Mouse (Mus musculus) kidney, embryonic 15.5 days (tissue): ENCODE measurements at regions not wholly inside any gene's neighbourhood (a gene's known extent, or its start where the extent isn't known, plus 50 kb on each side); places are given as distances from the start of the nearest gene placed in this dataset.
A peak's percentile ranks its signal among the peaks of the same experiment; 100 is the strongest.

Source experiments
- ATAC-seq: fragments of 200-750 bp; cut with Nextera tagmentation; replicated peaks from 2 replicates; pipeline ENCODE4 v1.8.0; 2017; ENCODE audit warnings: moderate TSS enrichment; ENCODE audit not compliant: low FRiP score
- H3K27ac ChIP-seq: fragments of 300-500 bp; sonication (generic); 2 replicates; pipeline ENCODE4 v1.5.1; 2015; ENCODE audit warnings: mild to moderate bottlenecking, inconsistent platforms
- H3K27me3 ChIP-seq: fragments of 300-500 bp; sonication (generic); 2 replicates; pipeline ENCODE4 v1.6.1; 2015; ENCODE audit warnings: inconsistent platforms
- H3K36me3 ChIP-seq: fragments of 300-500 bp; sonication (generic); 2 replicates; pipeline ENCODE4 v1.6.1; 2015; ENCODE audit warnings: inconsistent platforms
- H3K4me1 ChIP-seq: fragments of 300-500 bp; sonication (generic); 2 replicates; pipeline ENCODE4 v1.6.1; 2015; ENCODE audit warnings: inconsistent platforms
- H3K4me2 ChIP-seq: fragments of 300-500 bp; sonication (generic); 2 replicates; pipeline ENCODE4 v1.6.1; 2015; ENCODE audit warnings: moderate library complexity, mild to moderate bottlenecking, inconsistent platforms
- H3K4me3 ChIP-seq: fragments of 300-500 bp; sonication (generic); replicated peaks from 2 replicates; pipeline ENCODE4 v1.5.1; 2015; ENCODE audit warnings: mild to moderate bottlenecking, inconsistent platforms
- H3K9ac ChIP-seq: fragments of 300-500 bp; sonication (generic); 2 replicates; pipeline ENCODE4 v1.6.1; 2015; ENCODE audit warnings: mild to moderate bottlenecking, inconsistent platforms
- H3K9me3 ChIP-seq: fragments of 300-500 bp; sonication (generic); replicated peaks from 2 replicates; pipeline ENCODE4 v1.6.1; 2016; ENCODE audit warnings: inconsistent platforms
- WGBS: fragments of 180-500 bp; shearing (Covaris S2); methylation state at CpG from one replicate; pipeline ENCODE4 v1.1.7; 2015; ENCODE audit warnings: mixed read lengths; 5-methylcytosine and 5-hydroxymethylcytosine counted together

DNA sequence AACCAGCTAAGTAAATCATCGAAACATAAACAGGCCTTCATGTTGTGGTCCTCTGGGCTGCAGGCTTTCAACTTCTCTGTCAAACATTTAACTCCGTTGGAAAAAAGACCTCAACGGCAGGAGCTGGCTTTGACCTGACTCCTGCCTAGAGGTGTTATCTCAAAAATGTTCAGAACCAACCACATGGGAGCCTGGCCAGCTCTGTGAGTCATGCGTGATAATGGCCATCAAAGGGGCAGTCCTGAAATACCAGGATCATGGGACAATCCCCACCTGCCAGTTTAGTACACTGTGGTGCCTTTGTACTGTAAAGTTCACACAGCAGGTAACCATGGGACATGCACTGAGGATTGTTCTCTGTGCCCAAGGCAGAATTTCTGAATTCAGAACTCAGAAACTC, 251.4 kb upstream of the Mon1b start:
- Histone ChIP-seq H3K27ac (peak overlapping the region; percentile 6; the same call in 1 of the 2 replicates), H3K9me3 (no peaks in the 10 kb centered on the region), H3K9ac (no peak overlapping the region), H3K27me3 (no peaks in the 10 kb centered on the region), H3K4me2 (no peak overlapping the region), H3K4me3 (no peak overlapping the region), H3K4me1 (0 out of 2 replicates have a peak, but pooled peaks cover 4% of the 10 kb centered on the region), H3K36me3 (no peaks in the 10 kb centered on the region)
- ATAC-seq, result 0 out of 2 replicates have a peak, but pooled peaks have one; percentile 49
- WGBS, result 35% methylated on average over 4 of the region's 4 CpGs

DNA sequence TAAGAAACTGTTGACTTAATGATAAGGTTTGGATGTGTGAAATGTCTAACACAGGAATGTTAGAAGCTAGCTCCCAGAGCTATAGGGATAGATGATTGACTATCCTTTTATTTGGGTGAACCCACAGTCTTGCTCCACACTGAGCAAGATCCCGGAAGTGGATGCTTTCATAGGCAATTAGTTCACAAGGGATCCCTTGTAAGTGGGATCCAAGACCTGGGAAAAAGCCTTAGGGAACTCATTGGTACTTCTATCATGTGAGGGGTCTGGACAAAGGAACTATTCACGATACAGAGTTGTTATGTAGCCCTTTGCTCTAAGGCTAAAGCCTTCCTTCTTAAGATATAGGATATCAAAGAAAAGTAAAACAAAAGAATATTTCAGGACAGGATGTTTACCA, 245.9 kb upstream of the Mon1b start:
- Histone ChIP-seq H3K27ac (no peak overlapping the region), H3K4me3 (no peak overlapping the region), H3K27me3 (no peaks in the 10 kb centered on the region), H3K4me1 (no peaks in the 10 kb centered on the region), H3K9ac (no peak overlapping the region), H3K9me3 (no peaks in the 10 kb centered on the region), H3K36me3 (no peaks in the 10 kb centered on the region), H3K4me2 (no peak overlapping the region)
- WGBS, result 67% methylated on average over 2 of the region's 2 CpGs
- ATAC-seq, result no peak

DNA sequence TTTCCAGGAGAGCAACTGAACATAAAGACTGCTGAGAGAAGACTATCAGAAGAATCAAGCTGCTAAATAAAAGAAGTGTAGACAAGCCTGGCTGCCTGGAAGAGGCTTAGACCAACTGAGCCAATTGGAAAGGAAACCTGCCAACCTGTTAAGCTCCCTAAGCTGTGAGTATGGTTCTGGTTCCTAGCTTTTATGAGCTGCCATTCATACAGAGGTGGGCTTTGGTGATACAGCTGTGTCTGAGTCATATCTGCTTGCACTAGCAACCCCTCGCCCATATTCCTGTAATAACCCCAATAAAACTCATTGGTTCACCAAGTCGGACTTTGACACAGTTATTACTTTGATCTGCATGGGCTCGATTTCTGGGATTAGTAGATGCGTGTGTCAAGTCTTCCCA, 245.3 kb upstream of the Mon1b start:
- ATAC-seq, result no peak
- H3K9me3 ChIP-seq, result no peaks in the 10 kb centered on the region
- 61% methylated on average over 4 of the region's 4 CpGs for WGBS
- no peaks in the 10 kb centered on the region for H3K36me3 ChIP-seq
- no peak overlapping the region for H3K4me3 ChIP-seq
- H3K27ac ChIP-seq, result no peak overlapping the region
- no peaks in the 10 kb centered on the region for H3K27me3 ChIP-seq
- no peak overlapping the region for H3K9ac ChIP-seq
- H3K4me1 ChIP-seq, result no peaks in the 10 kb centered on the region
- no peak overlapping the region for H3K4me2 ChIP-seq

DNA sequence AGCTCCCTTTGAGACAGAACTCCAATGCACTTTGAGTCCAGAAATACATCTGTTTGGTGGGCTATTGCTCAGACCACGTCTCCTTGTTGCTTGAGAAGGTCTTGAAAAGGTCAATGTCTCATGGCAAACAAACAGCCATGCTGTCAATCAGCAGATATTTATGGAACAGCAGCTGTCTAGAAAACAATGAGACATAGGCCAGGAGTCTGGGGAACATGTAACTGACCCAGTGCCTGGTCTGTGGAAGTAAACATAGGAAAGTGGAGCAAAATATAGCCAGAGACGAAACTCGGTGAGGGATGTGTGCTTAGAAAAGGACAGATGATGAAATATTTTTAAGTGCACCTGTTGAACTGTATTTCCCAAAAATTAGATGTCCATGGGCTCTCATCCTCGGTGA, 241.1 kb upstream of the Mon1b start:
- WGBS, result 67% methylated on average over 4 of the region's 4 CpGs
- no peaks in the 10 kb centered on the region for H3K9me3 ChIP-seq
- H3K27me3 ChIP-seq, result no peaks in the 10 kb centered on the region
- H3K4me3 ChIP-seq, result no peak overlapping the region
- H3K36me3 ChIP-seq, result no peaks in the 10 kb centered on the region
- no peaks in the 10 kb centered on the region for H3K4me1 ChIP-seq
- no peak for ATAC-seq
- H3K9ac ChIP-seq, result no peak overlapping the region
- no peak overlapping the region for H3K27ac ChIP-seq
- H3K4me2 ChIP-seq, result no peak overlapping the region

DNA sequence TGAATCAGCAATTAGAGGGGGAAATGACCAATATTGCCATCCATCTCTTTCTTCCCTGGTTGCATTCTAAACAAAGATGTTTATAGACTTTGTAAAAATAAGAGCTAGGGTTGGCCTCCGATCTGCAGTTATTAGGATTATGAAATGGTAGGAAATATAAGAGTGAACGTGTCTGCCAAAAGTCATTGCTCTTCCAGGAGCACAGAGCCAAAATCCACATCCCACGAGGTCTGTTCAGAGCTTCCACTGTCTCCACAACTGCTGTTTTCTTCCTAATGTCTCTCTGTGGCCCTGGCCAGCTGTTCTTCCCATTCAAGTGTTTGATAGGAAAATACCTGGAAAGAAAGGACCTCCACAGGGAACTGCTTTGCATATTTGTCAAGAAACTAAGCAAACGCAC, 230.2 kb upstream of the Mon1b start:
- Histone ChIP-seq H3K4me3 (no peak overlapping the region), H3K4me1 (no peaks in the 10 kb centered on the region), H3K9ac (no peak overlapping the region), H3K9me3 (no peaks in the 10 kb centered on the region), H3K27ac (no peak overlapping the region), H3K36me3 (no peaks in the 10 kb centered on the region), H3K4me2 (no peak overlapping the region), H3K27me3 (no peaks in the 10 kb centered on the region)
- no peak for ATAC-seq
- WGBS, result 57% methylated on average over 4 of the region's 4 CpGs

DNA sequence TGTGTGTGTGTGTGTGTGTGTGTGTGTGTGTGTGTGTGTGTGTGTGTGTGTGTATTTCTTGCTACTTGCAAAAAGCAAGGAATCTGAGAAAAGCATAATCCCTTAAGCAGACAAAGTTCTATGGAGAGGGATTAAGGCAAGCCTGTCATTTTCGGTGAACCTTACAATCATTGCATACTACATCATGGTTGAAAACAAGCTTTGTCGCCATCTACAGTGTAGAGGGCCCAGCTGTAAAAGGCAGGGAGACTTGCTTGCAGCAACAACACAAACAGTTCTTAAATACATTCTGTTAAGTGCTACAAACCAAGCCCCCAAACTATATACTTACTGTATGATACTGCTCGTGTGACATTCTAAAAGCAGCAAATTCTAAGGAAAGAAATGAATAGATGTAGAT, 216.0 kb upstream of the Mon1b start:
- H3K27me3 ChIP-seq, result no peaks in the 10 kb centered on the region
- H3K27ac ChIP-seq, result no peak overlapping the region
- H3K4me1 ChIP-seq, result no peaks in the 10 kb centered on the region
- WGBS, result 83% methylated on average over 3 of the region's 3 CpGs
- no peak overlapping the region for H3K4me2 ChIP-seq
- H3K36me3 ChIP-seq, result no peaks in the 10 kb centered on the region
- no peak overlapping the region for H3K4me3 ChIP-seq
- ATAC-seq, result no peak
- H3K9me3 ChIP-seq, result no peaks in the 10 kb centered on the region
- no peak overlapping the region for H3K9ac ChIP-seq

DNA sequence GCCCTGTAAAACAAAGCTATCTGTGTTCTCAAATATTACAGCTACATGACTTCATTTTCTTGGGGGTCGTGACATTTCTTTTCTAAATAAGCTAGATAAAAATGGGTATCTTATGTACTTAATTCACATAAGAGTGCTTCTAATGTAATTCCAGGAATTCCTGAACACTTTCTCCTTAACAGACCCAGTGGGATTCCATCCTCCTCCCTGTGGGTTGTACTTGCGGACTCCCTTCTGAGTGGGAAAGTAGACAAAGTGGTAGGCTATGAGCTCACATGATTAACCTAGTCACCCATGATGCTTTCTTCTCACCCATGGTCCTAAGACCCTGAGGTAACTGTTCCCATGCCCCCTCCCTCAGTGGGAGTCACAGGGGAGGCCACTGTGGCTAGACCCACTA, 212.7 kb upstream of the Mon1b start:
- ATAC-seq, result no peak
- WGBS, result 96% methylated on average over 2 of the region's 2 CpGs
- H3K36me3 ChIP-seq, result no peaks in the 10 kb centered on the region
- H3K4me2 ChIP-seq, result no peak overlapping the region
- no peaks in the 10 kb centered on the region for H3K9me3 ChIP-seq
- no peak overlapping the region for H3K4me3 ChIP-seq
- H3K27ac ChIP-seq, result no peak overlapping the region
- H3K27me3 ChIP-seq, result no peaks in the 10 kb centered on the region
- no peak overlapping the region for H3K9ac ChIP-seq
- H3K4me1 ChIP-seq, result no peaks in the 10 kb centered on the region

DNA sequence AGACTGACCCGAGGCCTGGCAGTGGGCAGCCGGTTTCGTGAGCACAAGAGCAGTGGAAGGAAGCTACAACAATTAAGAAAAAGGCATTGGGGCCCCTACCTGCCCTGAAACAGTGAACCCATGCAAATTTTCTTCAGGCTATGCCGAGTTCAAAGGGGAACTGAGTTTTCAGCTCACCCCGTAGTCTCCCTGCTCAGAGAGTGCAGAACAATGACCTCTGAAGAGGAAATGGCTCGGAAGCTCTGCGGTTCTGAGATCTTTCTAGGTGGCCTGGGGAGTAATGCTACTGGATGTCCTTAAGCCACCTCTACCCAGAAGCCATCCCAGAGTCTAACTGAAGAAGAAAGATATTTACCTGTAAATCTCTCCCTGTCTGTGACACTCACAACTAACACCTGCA, 196.3 kb upstream of the Mon1b start:
- Histone ChIP-seq H3K36me3 (no peaks in the 10 kb centered on the region), H3K27me3 (no peaks in the 10 kb centered on the region), H3K4me2 (no peak overlapping the region), H3K9me3 (no peaks in the 10 kb centered on the region), H3K4me1 (no peaks in the 10 kb centered on the region), H3K4me3 (no peak overlapping the region), H3K9ac (no peak overlapping the region), H3K27ac (no peak overlapping the region)
- no peak for ATAC-seq
- WGBS, result 48% methylated on average over 7 of the region's 7 CpGs

DNA sequence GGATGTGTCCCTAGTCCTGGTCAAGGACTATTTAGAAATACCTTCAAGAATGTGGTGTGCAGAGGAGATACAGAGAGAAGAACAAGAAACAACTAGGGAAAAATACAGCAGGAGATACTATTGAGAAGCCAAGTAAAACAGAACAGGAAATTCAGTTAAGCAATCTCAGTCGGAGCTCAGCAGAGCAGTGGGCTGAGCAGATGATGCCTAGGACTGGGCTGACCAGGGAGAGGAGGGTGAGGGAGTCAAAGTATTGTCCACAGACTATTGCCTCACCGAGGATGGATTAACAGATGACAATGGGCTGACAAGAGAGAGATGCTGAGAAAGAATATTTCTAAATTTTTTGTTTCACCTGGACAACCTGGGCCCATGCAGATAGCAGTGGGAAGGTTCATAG, 181.4 kb upstream of the Mon1b start:
- Histone ChIP-seq H3K27ac (no peak overlapping the region), H3K4me3 (no peak overlapping the region), H3K4me2 (no peak overlapping the region), H3K27me3 (no peaks in the 10 kb centered on the region), H3K9me3 (no peaks in the 10 kb centered on the region), H3K9ac (no peak overlapping the region), H3K36me3 (no peaks in the 10 kb centered on the region), H3K4me1 (no peaks in the 10 kb centered on the region)
- no peak for ATAC-seq
- 77% methylated on average over 2 of the region's 2 CpGs for WGBS

DNA sequence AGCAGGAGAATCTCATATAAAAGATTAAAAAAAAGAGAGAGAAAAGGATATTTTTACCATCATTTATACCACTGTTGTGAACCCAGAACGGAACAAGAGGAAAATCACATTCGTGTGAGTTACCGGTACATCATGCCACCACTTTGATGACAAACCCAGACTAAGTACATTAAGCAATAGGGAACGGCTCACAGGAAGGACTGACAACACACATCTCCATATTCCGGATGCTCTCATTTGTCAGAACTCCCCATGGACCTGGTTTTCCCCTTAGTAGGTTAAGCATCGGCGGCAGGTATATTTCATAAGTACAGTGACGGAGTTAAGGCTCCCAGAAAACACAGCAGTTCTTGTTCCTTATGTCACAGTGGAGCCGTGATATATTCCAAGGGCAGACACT, 170.8 kb upstream of the Mon1b start:
- Histone ChIP-seq H3K27ac (no peak overlapping the region), H3K4me1 (no peaks in the 10 kb centered on the region), H3K36me3 (no peaks in the 10 kb centered on the region), H3K9me3 (no peaks in the 10 kb centered on the region), H3K4me2 (no peak overlapping the region), H3K9ac (no peak overlapping the region), H3K4me3 (no peak overlapping the region), H3K27me3 (no peaks in the 10 kb centered on the region)
- no peak for ATAC-seq
- WGBS, result 74% methylated on average over 9 of the region's 9 CpGs

DNA sequence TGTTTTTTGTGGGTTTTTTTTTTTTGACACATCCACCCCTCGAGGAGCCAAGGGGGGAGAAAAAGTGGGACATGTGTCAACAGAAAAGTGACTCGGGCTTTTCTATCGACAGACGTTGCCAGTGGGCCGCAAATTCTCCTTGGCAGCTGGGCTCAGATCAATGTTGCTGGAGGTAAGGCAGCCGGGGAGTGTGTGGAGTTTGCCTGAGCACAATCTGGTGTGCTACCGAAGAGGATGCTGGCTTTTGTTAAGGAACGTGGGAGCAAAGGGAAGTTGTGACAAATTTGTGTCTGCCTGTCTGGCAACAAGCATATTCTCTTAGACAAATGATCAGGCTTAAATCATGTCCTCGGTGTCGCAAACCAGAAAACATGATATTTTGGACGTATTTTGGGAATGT, 170.2 kb upstream of the Mon1b start:
- ATAC-seq, result no peak
- Histone ChIP-seq H3K4me1 (no peaks in the 10 kb centered on the region), H3K27ac (no peak overlapping the region), H3K9me3 (no peaks in the 10 kb centered on the region), H3K4me3 (no peak overlapping the region), H3K4me2 (no peak overlapping the region), H3K36me3 (no peaks in the 10 kb centered on the region), H3K9ac (no peak overlapping the region), H3K27me3 (no peaks in the 10 kb centered on the region)
- 57% methylated on average over 11 of the region's 11 CpGs for WGBS

DNA sequence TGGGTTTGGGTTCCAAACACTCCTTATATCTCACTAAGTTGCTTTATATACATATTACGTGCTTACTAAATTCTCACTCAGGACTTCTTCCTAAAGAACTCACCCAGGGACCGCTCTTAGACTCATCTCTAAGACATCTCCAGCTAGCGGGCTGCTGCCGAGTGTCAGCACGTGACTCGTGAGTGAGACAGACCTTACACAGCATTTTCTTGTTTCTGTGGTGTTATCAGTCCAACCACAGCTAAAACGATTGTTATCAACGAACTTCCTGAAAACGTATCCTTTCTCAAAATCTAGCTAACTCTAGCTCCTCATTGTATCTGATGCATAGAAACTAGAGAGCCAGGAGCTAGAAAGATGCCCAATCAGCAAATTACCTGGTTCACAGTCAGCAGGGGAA, 168.7 kb upstream of the Mon1b start:
- 90% methylated on average over 9 of the region's 9 CpGs for WGBS
- ATAC-seq, result no peak
- H3K4me2 ChIP-seq, result no peak overlapping the region

DNA sequence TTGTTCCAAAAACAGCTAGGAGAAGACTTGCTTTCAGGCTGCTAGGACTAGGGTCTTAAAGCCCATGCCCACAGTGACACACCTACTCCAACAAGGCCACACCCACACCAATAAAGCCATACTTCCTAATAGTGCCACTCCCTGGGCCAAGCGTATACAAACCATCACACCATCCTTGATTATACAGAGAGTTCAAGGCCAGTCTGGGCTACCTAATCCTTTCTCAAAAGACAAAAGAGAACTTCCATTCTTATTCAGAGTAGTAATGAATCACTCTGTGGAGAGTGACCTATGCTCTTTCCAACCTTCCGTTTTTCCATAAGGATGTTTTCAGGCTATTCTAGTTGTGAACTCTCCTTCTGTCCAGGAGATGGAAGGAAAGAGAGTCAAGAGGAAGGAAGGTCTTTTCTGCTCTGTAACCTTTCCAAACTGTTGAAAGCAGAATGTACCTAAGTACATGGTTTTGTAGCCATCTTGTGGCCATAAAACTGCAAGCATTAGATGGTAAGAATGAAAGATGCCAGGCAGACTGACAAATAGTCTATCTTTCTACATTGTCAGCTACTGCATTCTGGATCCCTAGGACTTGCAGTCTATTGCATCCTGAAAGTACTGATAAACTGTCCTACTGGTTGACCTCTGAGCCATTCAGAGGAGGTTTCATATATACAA, 145.8 kb upstream of the Mon1b start:
- Histone ChIP-seq H3K27ac (no peak overlapping the region), H3K4me1 (no peaks in the 10 kb centered on the region), H3K27me3 (no peaks in the 10 kb centered on the region), H3K4me3 (no peak overlapping the region), H3K9ac (no peak overlapping the region), H3K4me2 (no peak overlapping the region), H3K9me3 (no peaks in the 10 kb centered on the region), H3K36me3 (no peaks in the 10 kb centered on the region)
- ATAC-seq, result no peak
- 71% methylated on average over 2 of the region's 2 CpGs for WGBS

More for the DNA sequence above, 168.7 kb upstream of the Mon1b start:
- H3K27ac ChIP-seq, result no peak overlapping the region
- no peaks in the 10 kb centered on the region for H3K4me1 ChIP-seq
- H3K27me3 ChIP-seq, result no peaks in the 10 kb centered on the region
- no peaks in the 10 kb centered on the region for H3K36me3 ChIP-seq
- H3K4me3 ChIP-seq, result no peak overlapping the region
- no peak overlapping the region for H3K9ac ChIP-seq
- no peaks in the 10 kb centered on the region for H3K9me3 ChIP-seq
